Mouse (Mus musculus) liver, adult 2 months (tissue): ENCODE results near the gene Gnb1. TPM values are rescaled to one million over a fixed set of nuclear protein-coding genes. Genes with fewer than 3 reads are reported as not detected.
A peak's percentile ranks its signal among the peaks of the same experiment; 100 is the strongest.

Experiments used
- DNase-seq: peaks from one replicate; pipeline ENCODE4 v3.0.0-alpha.2; 2011; ENCODE audit warnings: low read depth, low spot score; ENCODE audit errors: extremely low read depth
- H3K27ac ChIP-seq: fragments of 200-500 bp; replicated peaks from 2 replicates; pipeline ENCODE4 v1.5.1; 2012; ENCODE audit warnings: low read depth, mild to moderate bottlenecking, control low read depth, inconsistent platforms, low read length; ENCODE audit not compliant: insufficient read depth
- H3K27me3 ChIP-seq: fragments of 200-500 bp; 2 replicates; pipeline ENCODE4 v1.6.1; 2012; ENCODE audit warnings: mild to moderate bottlenecking, moderate library complexity, low read length, inconsistent platforms; ENCODE audit not compliant: control insufficient read depth, insufficient read depth
- H3K36me3 ChIP-seq: fragments of 200-500 bp; 2 replicates; pipeline ENCODE4 v1.6.1; 2012; ENCODE audit warnings: low read length, inconsistent platforms; ENCODE audit not compliant: control insufficient read depth, insufficient read depth
- H3K4me1 ChIP-seq: fragments of 200-500 bp; 2 replicates; pipeline ENCODE4 v1.6.1; 2011; ENCODE audit warnings: low read length; ENCODE audit not compliant: control insufficient read depth, insufficient read depth
- H3K4me3 ChIP-seq: fragments of 200-500 bp; 2 replicates; pipeline ENCODE4 v1.5.1; 2011; ENCODE audit warnings: low read depth, mild to moderate bottlenecking, control low read depth, low read length, moderate library complexity; ENCODE audit not compliant: insufficient read depth
- H3K79me2 ChIP-seq: fragments of 200-500 bp; 2 replicates; pipeline ENCODE4 v1.6.1; 2012; ENCODE audit warnings: inconsistent platforms, mild to moderate bottlenecking, low read length, moderate library complexity; ENCODE audit not compliant: control insufficient read depth, insufficient read depth
- H3K9ac ChIP-seq: fragments of 200-500 bp; 2 replicates; pipeline ENCODE4 v1.6.1; 2012; ENCODE audit warnings: low read depth, mild to moderate bottlenecking, control low read depth, inconsistent platforms, low read length
- CTCF ChIP-seq: fragments of 200-500 bp; IDR thresholded peaks from 2 replicates; pipeline ENCODE4 v1.5.1; 2011; ENCODE audit warnings: low read depth, low read length, control low read depth
- POLR2A ChIP-seq: fragments of 200-500 bp; IDR thresholded peaks from 2 replicates; pipeline ENCODE4 v1.6.1; 2011; ENCODE audit warnings: low read length, control low read depth; ENCODE audit not compliant: insufficient read depth; ENCODE audit errors: extremely low read depth
- WGBS: fragments of 180-500 bp; shearing (Covaris S2); methylation state at CpG from one replicate; pipeline ENCODE4 v1.1.7; 2018; 5-methylcytosine and 5-hydroxymethylcytosine counted together
- polyA plus RNA-seq: library from polyadenylated mRNA; depleted of rRNA; stranded (reverse); fragments of >200 nt; gene quantifications from 2 replicates; pipeline ENCODE4 v1.2.3, GENCODE M21; 2012
- total RNA-seq: library from RNA; depleted of rRNA; stranded (reverse); fragments of >200 nt; gene quantifications from 2 replicates; pipeline ENCODE4 v1.2.3, GENCODE M21; 2014

Gene Gnb1
- total and polyA plus RNA-seq, 2 experiments = 26.5 to 143 TPM

GRCm38 (mm10) chr4:155563400-155564231 lies 72.5 kb downstream of the Gnb1 start:
- TF ChIP-seq CTCF (peak; percentile 62), POLR2A (peak; percentile 94)
- peak; percentile 97 for DNase-seq
- H3K79me2 ChIP-seq = peaks cover 9% of the 10 kb centered on the region
- H3K27ac ChIP-seq = peak overlapping the region; percentile 96
- under 1% methylated on average over 69 of the region's 69 CpGs for WGBS
- H3K4me3 ChIP-seq = peak overlapping the region; percentile 85
- peak overlapping the region; percentile 98 for H3K9ac ChIP-seq
- peaks cover under 1% of the 10 kb centered on the region; the same call in 1 of the 2 replicates for H3K36me3 ChIP-seq
- H3K27me3 ChIP-seq = no peaks in the 10 kb centered on the region
- H3K4me1 ChIP-seq = peaks cover 50% of the 10 kb centered on the region

DNA sequence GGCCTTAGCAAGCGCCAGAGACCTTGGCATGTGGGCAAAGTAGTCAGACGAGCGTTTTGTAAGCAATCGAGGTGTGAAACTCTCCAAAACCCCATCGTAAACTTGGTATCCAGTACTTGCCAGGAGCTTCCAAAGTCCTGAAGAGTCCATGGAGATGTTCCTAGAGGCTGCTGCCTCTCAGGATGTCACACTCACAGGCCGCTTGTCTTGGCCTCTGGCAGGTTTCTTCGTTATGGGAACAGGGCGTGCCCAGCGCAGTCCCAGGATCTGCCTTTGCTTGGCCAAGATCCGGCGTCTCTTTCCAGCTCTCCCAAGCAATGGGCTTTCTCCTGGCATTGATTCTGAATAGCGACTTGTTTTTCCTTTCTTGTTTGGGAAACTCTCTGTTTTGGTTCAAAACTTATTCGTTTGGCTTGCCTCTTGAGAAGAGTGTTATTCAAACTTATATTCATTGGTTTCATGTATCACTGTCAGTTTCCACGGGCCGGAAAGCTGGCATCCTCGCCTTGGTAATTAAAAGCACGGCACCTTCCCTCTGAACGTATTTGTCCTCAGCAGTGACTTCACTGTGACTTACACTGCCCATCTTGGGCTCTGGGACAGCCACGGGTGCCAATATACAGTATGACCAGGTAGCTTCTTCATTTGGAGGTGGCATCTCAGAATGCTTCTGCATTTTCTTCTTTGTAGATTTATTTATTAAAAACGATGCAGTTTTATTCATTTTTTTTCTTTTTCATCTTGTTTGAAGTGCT lies 73.3 kb downstream of the Gnb1 start:
- H3K4me1 ChIP-seq = peaks cover 53% of the 10 kb centered on the region
- no peaks in the 10 kb centered on the region for H3K27me3 ChIP-seq
- TF ChIP-seq POLR2A (no peak), CTCF (no peak)
- H3K9ac ChIP-seq = peak overlapping the region; percentile 98
- H3K27ac ChIP-seq = peak overlapping the region; percentile 96
- WGBS = 4% methylated on average over 20 of the region's 20 CpGs
- peak overlapping the region; percentile 85 for H3K4me3 ChIP-seq
- H3K79me2 ChIP-seq = peaks cover 15% of the 10 kb centered on the region
- peak; percentile 77 for DNase-seq
- H3K36me3 ChIP-seq = no peaks in the 10 kb centered on the region

DNA sequence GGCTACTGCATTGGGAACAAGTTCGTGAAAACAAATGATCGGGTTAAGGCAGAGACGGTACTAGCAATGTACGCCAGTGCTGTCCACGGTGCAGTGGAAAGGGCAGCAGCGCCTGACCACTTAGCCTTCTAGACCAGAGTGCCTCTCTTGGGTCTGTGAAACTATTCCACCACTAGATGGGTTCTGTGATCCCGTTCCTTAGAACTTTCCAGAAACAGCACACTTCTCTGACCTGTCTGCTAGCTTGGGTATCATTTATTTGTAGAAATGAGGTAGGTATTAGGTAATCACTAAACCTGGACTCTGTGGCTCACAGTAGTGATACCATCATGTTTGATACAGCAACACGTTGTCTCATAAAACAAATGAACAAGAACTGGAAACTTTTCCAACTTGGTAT lies 75.4 kb downstream of the Gnb1 start:
- Histone ChIP-seq H3K27me3 (no peaks in the 10 kb centered on the region), H3K79me2 (peaks cover 28% of the 10 kb centered on the region), H3K4me3 (no peak overlapping the region), H3K9ac (peak overlapping the region; percentile 68), H3K36me3 (no peaks in the 10 kb centered on the region), H3K27ac (peak overlapping the region; percentile 93), H3K4me1 (peaks cover 46% of the 10 kb centered on the region)
- 14% methylated on average over 8 of the region's 8 CpGs for WGBS
- peak; percentile 100 for DNase-seq
- TF ChIP-seq CTCF (0 out of 2 replicates have a peak, but pooled peaks have one; percentile 32), POLR2A (0 out of 2 replicates have a peak, but pooled peaks have one; percentile 25)

- peak; percentile 69 for DNase-seq
- H3K79me2 ChIP-seq = peaks cover 39% of the 10 kb centered on the region
- peaks cover 42% of the 10 kb centered on the region for H3K4me1 ChIP-seq
- no peaks in the 10 kb centered on the region for H3K27me3 ChIP-seq
- WGBS = 29% methylated on average over 2 of the region's 2 CpGs
- H3K36me3 ChIP-seq = no peaks in the 10 kb centered on the region
- peak overlapping the region; percentile 86 for H3K27ac ChIP-seq
- H3K4me3 ChIP-seq = no peak overlapping the region
- peak; percentile 50 for TF ChIP-seq CTCF
- no peak for TF ChIP-seq POLR2A
- H3K9ac ChIP-seq = peak overlapping the region; percentile 70; the same call in 1 of the 2 replicates
Measured at GRCm38 (mm10) chr4:155568170-155568569, 77.0 kb downstream of the Gnb1 start.

GRCm38 (mm10) chr4:155568632-155569370 lies 77.6 kb downstream of the Gnb1 start:
- Histone ChIP-seq H3K27ac (peak overlapping the region; percentile 59), H3K27me3 (no peaks in the 10 kb centered on the region), H3K79me2 (peaks cover 46% of the 10 kb centered on the region), H3K4me1 (peaks cover 49% of the 10 kb centered on the region), H3K36me3 (no peaks in the 10 kb centered on the region), H3K4me3 (no peak overlapping the region), H3K9ac (peak overlapping the region; percentile 70)
- TF ChIP-seq POLR2A (no peak), CTCF (no peak)
- peak; percentile 84 for DNase-seq
- 31% methylated on average over 7 of the region's 7 CpGs for WGBS
